Mouse (Mus musculus) 3134 (cell line): ENCODE measurements around the gene Slc1a7.

ENCODE experiments used
- DNase-seq: peaks from one replicate; pipeline ENCODE4 v3.0.0-alpha.2; 2011; ENCODE audit warnings: low spot score; ENCODE audit not compliant: insufficient read length; ENCODE audit errors: extremely low read depth

The Slc1a7 gene

DNA sequence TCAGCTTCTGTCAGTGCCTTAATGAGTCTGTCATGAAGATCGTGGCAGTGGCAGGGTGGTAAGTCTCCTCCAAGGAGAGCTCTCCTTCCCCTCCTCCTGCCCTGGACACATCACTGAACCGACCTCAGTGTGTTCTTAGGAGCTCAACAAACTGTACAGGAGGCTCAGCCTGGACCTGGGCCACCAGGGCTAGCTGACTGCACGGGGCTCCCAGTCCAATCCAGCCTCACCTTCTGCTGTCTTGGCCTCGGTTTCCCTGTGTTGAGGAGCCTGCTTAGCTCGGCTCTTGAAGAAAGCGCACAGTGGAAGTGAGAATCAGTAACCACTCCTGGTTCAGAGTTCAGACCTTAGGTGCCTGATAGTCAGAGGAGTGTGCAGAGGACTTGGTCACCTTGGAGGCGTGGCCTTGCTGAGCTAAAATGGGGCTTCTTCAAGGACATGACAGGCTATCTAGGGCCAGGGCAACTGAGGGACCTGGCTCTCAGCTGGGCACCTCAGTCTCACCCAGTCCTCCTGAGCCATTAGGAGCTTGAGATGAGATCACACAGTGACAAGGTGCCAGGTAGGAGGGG lies 39.5 kb downstream of the Slc1a7 start:
- no peak for DNase-seq

DNA sequence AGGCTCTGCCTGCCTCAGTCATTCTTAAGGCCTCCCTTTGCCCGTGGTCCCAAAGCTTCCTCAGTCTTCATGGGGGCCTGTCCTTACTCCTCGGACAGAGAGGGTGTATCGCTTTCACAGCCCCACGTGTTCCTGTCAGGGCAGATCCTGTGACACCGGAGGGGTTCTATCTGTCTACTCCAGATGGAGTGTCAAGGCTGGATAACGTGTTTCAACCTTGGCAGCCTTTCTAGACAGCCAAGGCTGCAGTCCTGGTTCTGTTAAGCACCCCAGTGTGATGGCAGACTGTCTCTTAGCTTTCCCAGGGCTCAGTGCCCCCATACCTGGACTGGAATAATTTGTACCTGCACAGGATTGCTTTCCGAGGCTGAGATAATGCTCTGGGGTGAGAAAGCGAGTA lies 40.4 kb downstream of the Slc1a7 start:
- DNase-seq: no peak

GRCm38 (mm10) chr4:108014466-108014865 lies 46.3 kb downstream of the Slc1a7 start:
- DNase-seq: no peak

GRCm38 (mm10) chr4:108015067-108015765 lies 47.1 kb downstream of the Slc1a7 start:
- no peak for DNase-seq

GRCm38 (mm10) chr4:108016321-108016720 lies 48.2 kb downstream of the Slc1a7 start:
- DNase-seq: no peak

- DNase-seq: no peak
Observed at GRCm38 (mm10) chr4:108017839-108018238, 49.7 kb downstream of the Slc1a7 start.

GRCm38 (mm10) chr4:108018241-108018923 lies 50.2 kb downstream of the Slc1a7 start:
- no peak for DNase-seq

- DNase-seq: peak; percentile 68
Observed at GRCm38 (mm10) chr4:108018961-108019921, 51.1 kb downstream of the Slc1a7 start.

DNA sequence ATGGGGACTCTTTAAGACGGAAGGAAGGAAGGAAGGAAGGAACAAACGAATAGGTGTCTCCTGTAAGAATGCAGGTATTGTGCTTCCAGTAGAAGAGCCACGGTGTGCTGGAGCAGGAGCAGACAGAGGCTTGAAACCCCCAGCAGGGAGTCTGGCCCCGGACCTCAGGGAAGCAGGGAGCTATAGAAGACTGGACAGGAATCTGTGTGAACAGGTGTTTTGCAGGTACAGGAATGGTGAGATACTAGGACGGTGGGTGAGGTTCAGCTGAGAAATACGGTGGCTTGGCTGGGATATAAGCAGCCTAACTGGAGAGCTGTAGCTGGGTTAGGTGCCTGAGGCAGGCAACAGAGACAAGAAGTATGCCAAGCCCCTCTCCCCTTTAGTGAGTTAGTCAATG lies 52.0 kb downstream of the Slc1a7 start:
- no peak for DNase-seq

- DNase-seq: no peak
Observed at GRCm38 (mm10) chr4:108023186-108023585, 55.1 kb downstream of the Slc1a7 start.

GRCm38 (mm10) chr4:108024641-108025040 lies 56.5 kb downstream of the Slc1a7 start:
- DNase-seq: no peak

- DNase-seq: no peak
Observed at GRCm38 (mm10) chr4:108025269-108025668, 57.1 kb downstream of the Slc1a7 start.

GRCm38 (mm10) chr4:108026193-108026592 lies 58.1 kb downstream of the Slc1a7 start:
- DNase-seq: no peak

- DNase-seq: no peak
Observed at GRCm38 (mm10) chr4:108030888-108031501, 62.9 kb downstream of the Slc1a7 start.

GRCm38 (mm10) chr4:108031502-108032351 lies 63.6 kb downstream of the Slc1a7 start:
- no peak for DNase-seq

GRCm38 (mm10) chr4:108032352-108032849 lies 64.3 kb downstream of the Slc1a7 start:
- no peak for DNase-seq

DNA sequence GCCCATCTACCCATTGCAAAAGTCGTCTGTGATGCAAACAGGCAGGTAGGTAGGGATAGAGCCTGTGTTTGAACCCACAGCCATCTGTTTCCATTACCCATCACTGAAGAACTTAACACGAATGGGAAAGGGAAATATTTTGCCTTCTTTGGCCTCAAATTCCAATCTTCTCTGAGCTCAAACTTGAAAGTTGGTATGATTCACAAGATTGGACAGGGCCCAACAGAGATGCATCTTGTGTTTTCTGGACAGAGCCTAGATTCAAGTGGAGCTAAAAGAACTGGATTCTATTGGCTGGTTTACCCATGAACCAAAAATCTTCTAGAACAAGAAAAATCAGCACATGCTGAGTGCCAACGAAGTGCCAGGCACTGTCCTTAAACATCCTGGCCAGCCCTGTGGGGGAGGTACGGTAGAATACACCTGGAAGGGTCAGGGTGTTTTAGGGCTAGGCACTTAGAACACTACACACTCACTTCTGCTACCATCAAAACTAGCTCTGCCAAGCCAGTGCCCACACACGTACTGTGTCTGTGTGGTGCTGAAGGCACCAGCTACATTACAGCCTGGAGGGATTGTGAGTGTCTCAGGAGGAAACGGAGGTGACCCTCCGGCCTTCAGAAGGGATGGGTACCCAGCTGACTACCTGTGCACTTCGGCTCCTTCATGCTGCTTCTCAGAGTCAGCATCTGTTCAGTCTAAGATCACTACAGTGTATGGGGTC lies 65.1 kb downstream of the Slc1a7 start:
- no peak for DNase-seq

- no peak for DNase-seq
Observed at GRCm38 (mm10) chr4:108037027-108037426, 68.9 kb downstream of the Slc1a7 start.
